Mouse (Mus musculus): Measurements from ENCODE around the gene Rbfox2. TPM values are rescaled to one million over a fixed set of nuclear protein-coding genes. Genes with fewer than 3 reads are reported as not detected.

The Rbfox2 gene
- polyA plus RNA-seq, 1 experiment from 2014 or later, result 0.27 TPM

- 98% methylated on average over 5 of the region's 5 CpGs for WGBS (ENCODE audit: missing documents)
- Histone ChIP-seq H3K36me3 (ENCODE audit: inconsistent target) (no peaks in the 10 kb centered on the region), H3K79me2 (ENCODE audit: inconsistent target) (no peaks in the 10 kb centered on the region), H3K4me3 (ENCODE audit: inconsistent target) (no peak overlapping the region), H3K27ac (no peak overlapping the region)
Measured at GRCm38 (mm10) chr15:77102685-77103084, 204.1 kb downstream of the Rbfox2 start.

GRCm38 (mm10) chr15:77099756-77100155 lies 207.0 kb downstream of the Rbfox2 start:
- Histone ChIP-seq H3K27ac (no peak overlapping the region), H3K36me3 (ENCODE audit: inconsistent target) (no peaks in the 10 kb centered on the region), H3K4me3 (ENCODE audit: inconsistent target) (no peak overlapping the region), H3K79me2 (ENCODE audit: inconsistent target) (no peaks in the 10 kb centered on the region)
- 74% methylated on average over 3 of the region's 3 CpGs for WGBS (ENCODE audit: missing documents)

- 86% methylated on average over 6 of the region's 6 CpGs for WGBS (ENCODE audit: missing documents)
- Histone ChIP-seq H3K79me2 (ENCODE audit: inconsistent target) (no peaks in the 10 kb centered on the region), H3K27ac (no peak overlapping the region), H3K36me3 (ENCODE audit: inconsistent target) (no peaks in the 10 kb centered on the region), H3K4me3 (ENCODE audit: inconsistent target) (no peak overlapping the region)
Measured at GRCm38 (mm10) chr15:77097358-77097757, 209.4 kb downstream of the Rbfox2 start.

- Histone ChIP-seq H3K4me3 (ENCODE audit: inconsistent target) (no peak overlapping the region), H3K27ac (no peak overlapping the region), H3K36me3 (ENCODE audit: inconsistent target) (no peaks in the 10 kb centered on the region), H3K79me2 (ENCODE audit: inconsistent target) (no peaks in the 10 kb centered on the region)
- WGBS (ENCODE audit: missing documents), result 92% methylated on average over 1 of the region's 1 CpGs
Measured at GRCm38 (mm10) chr15:77095216-77095615, 211.6 kb downstream of the Rbfox2 start.

- no peaks in the 10 kb centered on the region for H3K79me2 ChIP-seq (ENCODE audit: inconsistent target)
- H3K4me3 ChIP-seq (ENCODE audit: inconsistent target), result no peak overlapping the region
- H3K27ac ChIP-seq, result no peak overlapping the region
- WGBS (ENCODE audit: missing documents), result 98% methylated on average over 13 of the region's 13 CpGs
- no peaks in the 10 kb centered on the region for H3K36me3 ChIP-seq (ENCODE audit: inconsistent target)
Measured at GRCm38 (mm10) chr15:77094431-77094830, 212.4 kb downstream of the Rbfox2 start.

GRCm38 (mm10) chr15:77091394-77091793 lies 215.4 kb downstream of the Rbfox2 start:
- 87% methylated on average over 4 of the region's 4 CpGs for WGBS (ENCODE audit: missing documents)
- Histone ChIP-seq H3K36me3 (ENCODE audit: inconsistent target) (no peaks in the 10 kb centered on the region), H3K4me3 (ENCODE audit: inconsistent target) (no peak overlapping the region), H3K79me2 (ENCODE audit: inconsistent target) (no peaks in the 10 kb centered on the region), H3K27ac (no peak overlapping the region)

GRCm38 (mm10) chr15:77090531-77090930 lies 216.3 kb downstream of the Rbfox2 start:
- 87% methylated on average over 5 of the region's 5 CpGs for WGBS (ENCODE audit: missing documents)

GRCm38 (mm10) chr15:77089249-77089648 lies 217.6 kb downstream of the Rbfox2 start:
- H3K27ac ChIP-seq, result no peak overlapping the region
- WGBS (ENCODE audit: missing documents), result 92% methylated on average over 10 of the region's 11 CpGs
- no peaks in the 10 kb centered on the region for H3K36me3 ChIP-seq (ENCODE audit: inconsistent target)
- no peak overlapping the region for H3K4me3 ChIP-seq (ENCODE audit: inconsistent target)
- no peaks in the 10 kb centered on the region for H3K79me2 ChIP-seq (ENCODE audit: inconsistent target)

More at GRCm38 (mm10) chr15:77090531-77090930, 216.3 kb downstream of the Rbfox2 start:
- Histone ChIP-seq H3K79me2 (ENCODE audit: inconsistent target) (no peaks in the 10 kb centered on the region), H3K36me3 (ENCODE audit: inconsistent target) (no peaks in the 10 kb centered on the region), H3K27ac (no peak overlapping the region), H3K4me3 (ENCODE audit: inconsistent target) (no peak overlapping the region)

- H3K27ac ChIP-seq, result no peak overlapping the region
- H3K79me2 ChIP-seq (ENCODE audit: inconsistent target), result no peaks in the 10 kb centered on the region
- no peaks in the 10 kb centered on the region for H3K36me3 ChIP-seq (ENCODE audit: inconsistent target)
- H3K4me3 ChIP-seq (ENCODE audit: inconsistent target), result no peak overlapping the region
- WGBS (ENCODE audit: missing documents), result 93% methylated on average over 1 of the region's 1 CpGs
Measured at GRCm38 (mm10) chr15:77086488-77086887, 220.3 kb downstream of the Rbfox2 start.

GRCm38 (mm10) chr15:77085818-77086217 lies 221.0 kb downstream of the Rbfox2 start:
- Histone ChIP-seq H3K79me2 (ENCODE audit: inconsistent target) (no peaks in the 10 kb centered on the region), H3K4me3 (ENCODE audit: inconsistent target) (no peak overlapping the region), H3K36me3 (ENCODE audit: inconsistent target) (no peaks in the 10 kb centered on the region), H3K27ac (no peak overlapping the region)
- 89% methylated on average over 7 of the region's 7 CpGs for WGBS (ENCODE audit: missing documents)

- H3K4me3 ChIP-seq (ENCODE audit: inconsistent target), result no peak overlapping the region
- no peak overlapping the region for H3K27ac ChIP-seq
- WGBS (ENCODE audit: missing documents), result 90% methylated on average over 5 of the region's 5 CpGs
- no peaks in the 10 kb centered on the region for H3K36me3 ChIP-seq (ENCODE audit: inconsistent target)
- H3K79me2 ChIP-seq (ENCODE audit: inconsistent target), result no peaks in the 10 kb centered on the region
Measured at GRCm38 (mm10) chr15:77081454-77081853, 225.3 kb downstream of the Rbfox2 start.

GRCm38 (mm10) chr15:77080684-77081254 lies 226.0 kb downstream of the Rbfox2 start:
- Histone ChIP-seq H3K36me3 (ENCODE audit: inconsistent target) (no peaks in the 10 kb centered on the region), H3K79me2 (ENCODE audit: inconsistent target) (no peaks in the 10 kb centered on the region), H3K4me3 (ENCODE audit: inconsistent target) (no peak overlapping the region), H3K27ac (no peak overlapping the region)
- 91% methylated on average over 14 of the region's 14 CpGs for WGBS (ENCODE audit: missing documents)

GRCm38 (mm10) chr15:77079890-77080361 lies 226.9 kb downstream of the Rbfox2 start:
- H3K27ac ChIP-seq, result no peak overlapping the region
- no peaks in the 10 kb centered on the region for H3K79me2 ChIP-seq (ENCODE audit: inconsistent target)
- no peaks in the 10 kb centered on the region for H3K36me3 ChIP-seq (ENCODE audit: inconsistent target)
- H3K4me3 ChIP-seq (ENCODE audit: inconsistent target), result no peak overlapping the region
- WGBS (ENCODE audit: missing documents), result 82% methylated on average over 11 of the region's 11 CpGs

- 91% methylated on average over 14 of the region's 14 CpGs for WGBS (ENCODE audit: missing documents)
- Histone ChIP-seq H3K4me3 (ENCODE audit: inconsistent target) (no peak overlapping the region), H3K79me2 (ENCODE audit: inconsistent target) (no peaks in the 10 kb centered on the region), H3K27ac (no peak overlapping the region), H3K36me3 (ENCODE audit: inconsistent target) (no peaks in the 10 kb centered on the region)
Measured at GRCm38 (mm10) chr15:77079256-77079822, 227.5 kb downstream of the Rbfox2 start.

GRCm38 (mm10) chr15:77078786-77079185 lies 228.0 kb downstream of the Rbfox2 start:
- 81% methylated on average over 3 of the region's 3 CpGs for WGBS (ENCODE audit: missing documents)
- no peaks in the 10 kb centered on the region for H3K36me3 ChIP-seq (ENCODE audit: inconsistent target)
- no peak overlapping the region for H3K27ac ChIP-seq
- no peak overlapping the region for H3K4me3 ChIP-seq (ENCODE audit: inconsistent target)
- H3K79me2 ChIP-seq (ENCODE audit: inconsistent target), result no peaks in the 10 kb centered on the region

Measured in macrophage (primary cell).